In the genomic region with DNA sequence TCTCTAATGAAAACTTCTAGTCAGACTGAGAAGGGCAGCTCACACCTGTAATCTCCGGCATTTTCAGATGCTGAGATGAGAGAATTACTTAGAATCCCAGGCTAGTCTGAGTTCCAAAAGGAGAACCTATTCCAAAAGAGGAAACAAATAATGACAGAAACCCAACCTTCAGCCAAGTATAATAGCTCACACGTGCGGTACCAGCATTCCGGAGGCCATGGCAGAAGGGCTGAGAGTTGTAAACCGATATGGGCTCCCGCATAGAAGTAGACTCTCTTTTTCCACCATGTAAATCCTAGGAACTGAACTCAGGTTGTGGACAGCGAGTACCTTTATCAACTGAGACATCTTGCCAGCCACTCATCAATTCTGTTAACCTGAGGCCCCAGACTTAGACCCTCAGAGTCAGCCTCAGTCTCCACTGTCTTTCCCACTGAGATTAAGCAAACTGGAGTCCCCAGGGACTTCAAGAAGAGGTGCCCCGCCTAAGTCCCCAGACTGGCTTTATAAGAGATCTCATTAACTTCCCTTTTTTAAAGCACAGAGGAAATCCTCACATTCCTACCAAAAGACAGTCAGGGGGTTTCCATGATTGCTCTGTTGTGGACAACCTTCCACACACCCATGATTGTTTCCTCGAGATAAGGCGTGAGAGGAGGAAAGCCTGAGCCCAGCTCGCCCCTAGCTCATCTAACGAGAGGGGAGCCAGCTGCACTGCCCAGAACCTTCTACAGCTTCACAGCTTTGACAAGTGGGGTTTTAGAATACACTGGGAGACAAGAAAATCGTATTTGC, we compare ENCODE assay signal across 13 mouse cellular contexts. TPM values are rescaled to one million over a fixed set of nuclear protein-coding genes. Genes with fewer than 3 reads are reported as not detected.
DNase-seq lines count a peak whose midpoint lies in the region; ATAC-seq and TF ChIP-seq lines count a peak whose summit lies in the region.
"Had no signal": no experiment of that assay in that cellular context is flagged by ENCODE, and none has a peak within 500 bp of the region (broad histone marks: within the 10 kb centered on the region; RNA-seq: fewer than 3 reads in every experiment).

No protein-coding gene starts in this region.

- no peaks in the 10 kb centered on the region for H3K9me3 ChIP-seq in limb, embryonic 13.5 days
- H3K9me3 ChIP-seq: forebrain, embryonic 13.5 days; stomach, embryonic 15.5 days had no signal

- intact Hi-C loops in heart, adult 2 months (cut with DNase I), result loop anchor here (1.0 kb wide), 1 partner anchor 21 kb away; no protein-coding TSS in a partner anchor
- intact Hi-C loops in heart, postnatal 10 days (cut with DNase I), result no loop called here

- 31% methylated on average over 13 of the region's 13 CpGs for WGBS in heart, adult 2 months
- 18% methylated on average over 13 of the region's 13 CpGs for WGBS in spleen, adult 2 months
- 51% methylated on average over 13 of the region's 13 CpGs for WGBS in limb, embryonic 13.5 days

- TF ChIP-seq CTCF in heart, adult 2 months (IDR thresholded peaks at IDR 0.05), result no peak
- no peak for TF ChIP-seq CTCF in spleen, adult 2 months (IDR thresholded peaks at IDR 0.05; ENCODE audit: extremely low read depth, insufficient read depth, insufficient read length, insufficient replicate concordance)

- ATAC-seq in limb, embryonic 13.5 days (ENCODE audit: low FRiP score, low read depth), result no peak
- ATAC-seq: forebrain, embryonic 13.5 days; midbrain, embryonic 16.5 days had no signal

- H3K9ac ChIP-seq in heart, adult 2 months (ENCODE audit: low read depth, low read length), result no peak overlapping the region
- H3K9ac ChIP-seq in limb, embryonic 13.5 days, result no peak overlapping the region
- H3K9ac ChIP-seq: forebrain, embryonic 13.5 days; liver, embryonic 14.5 days; stomach, embryonic 15.5 days had no signal

- H3K79me2 ChIP-seq in heart, adult 2 months (replicated peaks; ENCODE audit: control insufficient read depth, insufficient read depth, low read length), result no peaks in the 10 kb centered on the region

- no peak overlapping the region for H3K4me2 ChIP-seq in limb, embryonic 13.5 days (replicated peaks)
- H3K4me2 ChIP-seq: forebrain, embryonic 13.5 days; stomach, embryonic 15.5 days had no signal

- TF ChIP-seq POLR2A in heart, adult 2 months (IDR thresholded peaks at IDR 0.05; ENCODE audit: insufficient read depth, low read depth, low read length), result no peak
- TF ChIP-seq POLR2A in spleen, adult 2 months (IDR thresholded peaks at IDR 0.05; ENCODE audit: low read depth, low read length), result no peak

- TF ChIP-seq EP300 in heart, adult 2 months (IDR thresholded peaks at IDR 0.05; ENCODE audit: insufficient read depth, low read depth, low read length), result no peak

- H3K4me3 ChIP-seq in heart, adult 2 months, result no peak overlapping the region
- no peak overlapping the region for H3K4me3 ChIP-seq in spleen, adult 2 months (ENCODE audit: extremely low read depth, insufficient read depth, insufficient read length)
- no peak overlapping the region for H3K4me3 ChIP-seq in limb, embryonic 13.5 days
- H3K4me3 ChIP-seq: forebrain, embryonic 13.5 days; stomach, embryonic 15.5 days had no signal

- H3K4me1 ChIP-seq in heart, adult 2 months (ENCODE audit: control insufficient read depth, insufficient read depth, low read length), result peaks cover 9% of the 10 kb centered on the region
- H3K4me1 ChIP-seq in spleen, adult 2 months (ENCODE audit: control insufficient read depth, insufficient read depth, insufficient read length), result peaks cover 12% of the 10 kb centered on the region; the same call in 1 of the 2 replicates
- peaks cover 39% of the 10 kb centered on the region for H3K4me1 ChIP-seq in limb, embryonic 13.5 days
- H3K4me1 ChIP-seq: forebrain, embryonic 13.5 days had no signal

- H3K27ac ChIP-seq in heart, adult 2 months, result peak overlapping the region; percentile 73
- peak overlapping the region; percentile 51 for H3K27ac ChIP-seq in spleen, adult 2 months (ENCODE audit: insufficient read depth, low read length)
- H3K27ac ChIP-seq in limb, embryonic 13.5 days, result peak overlapping the region; percentile 22; the same call in 1 of the 2 replicates
- H3K27ac ChIP-seq: forebrain, embryonic 13.5 days; liver, embryonic 14.5 days; stomach, embryonic 15.5 days had no signal

- DNase-seq in heart, adult 2 months, result peak in 1 of 2 experiments; percentile 43
- DNase-seq in heart, postnatal 10 days, result no peak
- peak; percentile 14 to 25 for DNase-seq in spleen, adult 2 months (ENCODE audit: low read depth in 1 of 2, low spot score in 2 of 2)
- DNase-seq in spleen, adult 12 weeks (ENCODE audit: low spot score), result no peak
- DNase-seq in splenic B cell, adult 2 months (ENCODE audit: low read depth, low spot score), result peak; percentile 66
- DNase-seq in layer of hippocampus, adult 11-12 months (ENCODE audit: low spot score), result no peak
- DNase-seq in Muller cell, postnatal 12 days (ENCODE audit: inconsistent ontology term), result no peak
- DNase-seq: cerebellum, postnatal 36 days had no signal

- H3K36me3 ChIP-seq in heart, adult 2 months (ENCODE audit: control insufficient read depth, insufficient read depth, low read length), result no peaks in the 10 kb centered on the region
- H3K36me3 ChIP-seq in spleen, adult 2 months (ENCODE audit: control insufficient read depth, insufficient read depth, low read length), result no peaks in the 10 kb centered on the region
- H3K36me3 ChIP-seq in limb, embryonic 13.5 days, result no peaks in the 10 kb centered on the region
- no peaks in the 10 kb centered on the region for H3K36me3 ChIP-seq in splenic B cell, adult 2 months (ENCODE audit: control insufficient read depth, insufficient read depth, low read length, poor library complexity, severe bottlenecking)
- H3K36me3 ChIP-seq: stomach, embryonic 15.5 days had no signal

- H3K27me3 ChIP-seq in heart, adult 2 months (ENCODE audit: control insufficient read depth, insufficient read depth, low read length), result no peaks in the 10 kb centered on the region
- H3K27me3 ChIP-seq in spleen, adult 2 months (ENCODE audit: control insufficient read depth, insufficient read depth, low read length), result no peaks in the 10 kb centered on the region
- no peaks in the 10 kb centered on the region for H3K27me3 ChIP-seq in limb, embryonic 13.5 days
- no peaks in the 10 kb centered on the region for H3K27me3 ChIP-seq in splenic B cell, adult 2 months (ENCODE audit: control insufficient read depth, insufficient read depth, low read length, poor library complexity, severe bottlenecking)
- H3K27me3 ChIP-seq: forebrain, embryonic 13.5 days; stomach, embryonic 15.5 days had no signal

RNA-seq across cellular contexts. Expression of gene Pcbp1, which starts 32.5 kb away (rescaled TPM):
- 100 to 1,000 TPM; 155 to 164 TPM for total RNA-seq in heart, adult 2 months (2021)
- 72.9 and 85.8 TPM in 2 replicates for polyA plus RNA-seq in heart, adult 2 months (2012; rRNA removed)
- 100 to 1,000 TPM; 205 to 210 TPM for total RNA-seq in heart, postnatal 10 days (2021)
- 166 and 200 TPM in 2 replicates for polyA plus RNA-seq in spleen, adult 2 months (2012; rRNA removed)
- polyA plus RNA-seq in limb, embryonic 13.5 days (2015; fragmentation: Nextera tagmentation; extraction: Ambion mirVana), result 454 and 479 TPM in 2 replicates

RNA-seq across cellular contexts. Expression of gene C87436, which starts 55.5 kb away (rescaled TPM):
- total RNA-seq in heart, adult 2 months (2021), result 10 to 100 TPM in 1 of 2 experiments, 1 to 10 TPM in 1; 8.9 to 11.0 TPM
- polyA plus RNA-seq in heart, adult 2 months (2012; rRNA removed), result 8.6 and 10.7 TPM in 2 replicates
- 10 to 100 TPM; 10.5 to 11.4 TPM for total RNA-seq in heart, postnatal 10 days (2021)
- 9.5 and 9.7 TPM in 2 replicates for polyA plus RNA-seq in spleen, adult 2 months (2012; rRNA removed)
- polyA plus RNA-seq in limb, embryonic 13.5 days (2015; fragmentation: Nextera tagmentation; extraction: Ambion mirVana), result 25.2 and 25.4 TPM in 2 replicates

Comparison
In these comparisons a context has a peak if more than half of its experiments do, and no peak if none do; other contexts are left out.
1. DNase-seq: peak in spleen, adult 2 months (2 of 2) and splenic B cell, adult 2 months (single experiment); none in heart, postnatal 10 days (0 of 2), spleen, adult 12 weeks (single experiment), layer of hippocampus, adult 11-12 months (single experiment) and Muller cell, postnatal 12 days (single experiment).
2. H3K27ac ChIP-seq: peak in every context shown above with its lines; median percentile 73 in heart, adult 2 months; 51 in spleen, adult 2 months; 22 in limb, embryonic 13.5 days.